7 mouse cellular contexts compared by ENCODE assay signal in the genomic region with DNA sequence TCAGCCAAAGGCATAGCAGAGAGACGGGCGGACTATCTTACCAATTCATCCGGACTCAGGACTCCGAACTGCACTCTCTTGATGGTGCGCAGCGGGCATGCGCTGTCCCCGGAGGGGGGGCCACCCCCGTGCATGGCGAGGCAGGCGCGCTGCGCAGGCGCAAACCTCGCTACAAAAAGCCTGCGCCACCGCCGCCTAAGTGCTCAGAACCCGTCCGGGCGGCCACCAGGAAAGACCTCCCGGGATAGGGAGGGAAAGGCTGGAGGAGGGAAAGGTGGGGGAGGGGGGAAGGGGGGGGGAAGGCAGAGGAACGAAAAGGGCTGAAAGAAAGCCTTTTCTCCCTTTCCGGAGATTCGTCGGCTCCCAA. TPM values are rescaled to one million over a fixed set of nuclear protein-coding genes. Genes with fewer than 3 reads are reported as not detected.
DNase-seq lines count a peak whose midpoint lies in the region; ATAC-seq lines count a peak whose summit lies in the region.

No protein-coding gene starts in this region.

- H3K4me1 ChIP-seq in embryonic facial prominence, embryonic 10.5 days, result peaks cover 47% of the 10 kb centered on the region
- peaks cover 27% of the 10 kb centered on the region for H3K4me1 ChIP-seq in limb, embryonic 11.5 days (ENCODE audit: control insufficient read depth, insufficient read depth, low read length)
- peaks cover 41% of the 10 kb centered on the region for H3K4me1 ChIP-seq in midbrain, embryonic 14.5 days (ENCODE audit: control insufficient read depth, insufficient read depth, low read length)

- H3K4me2 ChIP-seq in limb, embryonic 11.5 days (ENCODE audit: low read depth, severe bottlenecking), result peak overlapping the region; percentile 84
- peak overlapping the region; percentile 82 for H3K4me2 ChIP-seq in midbrain, embryonic 14.5 days (ENCODE audit: low read length)

- H3K36me3 ChIP-seq in embryonic facial prominence, embryonic 10.5 days (replicated peaks), result peaks cover 13% of the 10 kb centered on the region; the same call in 1 of the 2 replicates
- H3K36me3 ChIP-seq in limb, embryonic 11.5 days (ENCODE audit: control insufficient read depth, insufficient read depth, low read length), result no peaks in the 10 kb centered on the region
- H3K36me3 ChIP-seq in midbrain, embryonic 14.5 days (ENCODE audit: control insufficient read depth, insufficient read depth, low read length), result no peaks in the 10 kb centered on the region

- H3K27ac ChIP-seq in embryonic facial prominence, embryonic 10.5 days (replicated peaks), result peak overlapping the region; percentile 95
- H3K27ac ChIP-seq in limb, embryonic 11.5 days (replicated peaks; ENCODE audit: low read depth, low read length), result peak overlapping the region; percentile 95
- peak overlapping the region; percentile 99 for H3K27ac ChIP-seq in midbrain, embryonic 14.5 days (replicated peaks; ENCODE audit: low read depth, low read length)

- peaks cover 4% of the 10 kb centered on the region; the same call in 1 of the 2 replicates for H3K27me3 ChIP-seq in embryonic facial prominence, embryonic 10.5 days (replicated peaks; ENCODE audit: low read depth, poor library complexity, severe bottlenecking)
- no peaks in the 10 kb centered on the region for H3K27me3 ChIP-seq in limb, embryonic 11.5 days (ENCODE audit: control insufficient read depth, insufficient read depth, low read length)
- H3K27me3 ChIP-seq in midbrain, embryonic 14.5 days (ENCODE audit: control insufficient read depth, insufficient read depth, low read length), result no peaks in the 10 kb centered on the region

- H3K9ac ChIP-seq in limb, embryonic 11.5 days (ENCODE audit: low read length), result peak overlapping the region; percentile 83
- H3K9ac ChIP-seq in midbrain, embryonic 14.5 days (replicated peaks; ENCODE audit: low read length), result peak overlapping the region; percentile 92

- under 1% methylated on average over 26 of the region's 26 CpGs for WGBS in embryonic facial prominence, embryonic 10.5 days
- WGBS in limb, embryonic 11.5 days, result under 1% methylated on average over 26 of the region's 26 CpGs
- WGBS in midbrain, embryonic 14.5 days, result under 1% methylated on average over 24 of the region's 26 CpGs

- peak overlapping the region; percentile 64 for H3K4me3 ChIP-seq in embryonic facial prominence, embryonic 10.5 days
- peak overlapping the region; percentile 70 for H3K4me3 ChIP-seq in limb, embryonic 11.5 days (ENCODE audit: low read depth, low read length)
- peak overlapping the region; percentile 54 for H3K4me3 ChIP-seq in midbrain, embryonic 14.5 days (replicated peaks; ENCODE audit: low read depth, low read length)

- DNase-seq in adrenal gland, postnatal 10 days, result peak; percentile 99
- peak; percentile 95 for DNase-seq in embryonic facial prominence, embryonic 10.5 days (ENCODE audit: low spot score)
- peak; percentile 100 for DNase-seq in heart, adult 11 months
- peak; percentile 97 for DNase-seq in kidney, adult 18-20 months
- DNase-seq in limb, embryonic 11.5 days (ENCODE audit: low spot score), result peak; percentile 94
- DNase-seq in midbrain, embryonic 14.5 days, result peak; percentile 98
- peak; percentile 92 to 97 for DNase-seq in spleen, adult 18-20 months

- H3K9me3 ChIP-seq in embryonic facial prominence, embryonic 10.5 days, result no peaks in the 10 kb centered on the region
- H3K9me3 ChIP-seq in limb, embryonic 11.5 days (ENCODE audit: control insufficient read depth, low read length), result no peaks in the 10 kb centered on the region
- no peaks in the 10 kb centered on the region for H3K9me3 ChIP-seq in midbrain, embryonic 14.5 days (ENCODE audit: control insufficient read depth, low read length)

- ATAC-seq in limb, embryonic 11.5 days (ENCODE audit: insufficient number of reproducible peaks, low FRiP score, low TSS enrichment, low read depth), result peak; percentile 80
- ATAC-seq in midbrain, embryonic 14.5 days (ENCODE audit: low FRiP score, low TSS enrichment), result peak; percentile 86

RNA-seq across cellular contexts. Expression of gene Polr2a, which starts 0.4 kb away (rescaled TPM):
- total RNA-seq in adrenal gland, postnatal 10 days (2021), result 10 to 100 TPM; 53.9 to 67.5 TPM
- 31.3 and 34.9 TPM in 2 replicates for polyA plus RNA-seq in embryonic facial prominence, embryonic 10.5 days (2016; fragmentation: Nextera tagmentation; extraction: Ambion mirVana)
- polyA plus RNA-seq in limb, embryonic 11.5 days (2014; fragmentation: Nextera tagmentation; extraction: Ambion mirVana), result 64.0 and 78.3 TPM in 2 replicates
- 20.0 and 30.7 TPM in 2 replicates for polyA plus RNA-seq in midbrain, embryonic 14.5 days (2014; fragmentation: Nextera tagmentation; extraction: Ambion mirVana)

RNA-seq across cellular contexts. Expression of gene Slc35g3, which starts 3.7 kb away (rescaled TPM):
- not detected for total RNA-seq in adrenal gland, postnatal 10 days (2021)
- 0.12 TPM in 1 of 2 replicates, not detected in the other for polyA plus RNA-seq in embryonic facial prominence, embryonic 10.5 days (2016; fragmentation: Nextera tagmentation; extraction: Ambion mirVana)
- polyA plus RNA-seq in limb, embryonic 11.5 days (2014; fragmentation: Nextera tagmentation; extraction: Ambion mirVana), result 0.09 TPM in 1 of 2 replicates, not detected in the other
- 0.14 TPM in 1 of 2 replicates, not detected in the other for polyA plus RNA-seq in midbrain, embryonic 14.5 days (2014; fragmentation: Nextera tagmentation; extraction: Ambion mirVana)

RNA-seq across cellular contexts. Expression of gene Zbtb4, which starts 7.6 kb away (rescaled TPM):
- 10 to 100 TPM; 35.5 to 41.2 TPM for total RNA-seq in adrenal gland, postnatal 10 days (2021)
- 0.55 and 1.0 TPM in 2 replicates for polyA plus RNA-seq in embryonic facial prominence, embryonic 10.5 days (2016; fragmentation: Nextera tagmentation; extraction: Ambion mirVana)
- polyA plus RNA-seq in limb, embryonic 11.5 days (2014; fragmentation: Nextera tagmentation; extraction: Ambion mirVana), result 0.96 and 1.1 TPM in 2 replicates
- polyA plus RNA-seq in midbrain, embryonic 14.5 days (2014; fragmentation: Nextera tagmentation; extraction: Ambion mirVana), result 3.8 and 4.2 TPM in 2 replicates

RNA-seq across cellular contexts. Expression of gene Chrnb1, which starts 37.7 kb away (rescaled TPM):
- total RNA-seq in adrenal gland, postnatal 10 days (2021), result 1 to 10 TPM; 2.3 to 7.9 TPM
- 1.4 and 2.3 TPM in 2 replicates for polyA plus RNA-seq in embryonic facial prominence, embryonic 10.5 days (2016; fragmentation: Nextera tagmentation; extraction: Ambion mirVana)
- 4.3 and 4.4 TPM in 2 replicates for polyA plus RNA-seq in limb, embryonic 11.5 days (2014; fragmentation: Nextera tagmentation; extraction: Ambion mirVana)
- polyA plus RNA-seq in midbrain, embryonic 14.5 days (2014; fragmentation: Nextera tagmentation; extraction: Ambion mirVana), result 0.80 and 1.3 TPM in 2 replicates

RNA-seq across cellular contexts. Expression of gene Fgf11, which starts 43.6 kb away (rescaled TPM):
- total RNA-seq in adrenal gland, postnatal 10 days (2021), result 1 to 10 TPM; 2.4 to 3.8 TPM
- 0.91 and 0.93 TPM in 2 replicates for polyA plus RNA-seq in embryonic facial prominence, embryonic 10.5 days (2016; fragmentation: Nextera tagmentation; extraction: Ambion mirVana)
- polyA plus RNA-seq in limb, embryonic 11.5 days (2014; fragmentation: Nextera tagmentation; extraction: Ambion mirVana), result 0.36 and 0.67 TPM in 2 replicates
- polyA plus RNA-seq in midbrain, embryonic 14.5 days (2014; fragmentation: Nextera tagmentation; extraction: Ambion mirVana), result 3.2 and 3.6 TPM in 2 replicates

Comparison
In these comparisons a context has a peak if more than half of its experiments do, and no peak if none do; other contexts are left out.
1. Peak in every context shown above with its lines: DNase-seq, ATAC-seq, H3K4me3 ChIP-seq and H3K27ac ChIP-seq.